Comparison of ENCODE assay signal across 26 mouse cellular contexts in the genomic region with DNA sequence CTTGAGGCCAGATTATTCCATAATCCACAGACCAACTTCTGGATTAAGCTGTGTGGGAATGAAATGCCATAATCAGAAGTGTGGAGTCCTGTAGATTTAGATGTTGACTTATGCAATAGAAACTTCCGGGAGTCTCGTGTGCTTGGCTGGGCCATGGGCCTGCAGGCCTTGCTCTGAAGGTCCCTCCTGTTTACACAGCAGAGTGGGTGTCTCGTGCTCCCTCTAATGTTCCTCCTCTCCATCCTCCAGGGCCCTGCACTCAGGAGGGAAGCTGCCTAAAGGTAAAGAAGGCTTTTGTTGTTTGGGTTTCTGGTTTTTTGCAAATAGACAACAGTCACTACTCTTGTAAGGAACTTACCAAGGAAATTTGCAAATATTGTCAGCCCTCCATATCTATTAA. TPM values are rescaled to one million over a fixed set of nuclear protein-coding genes. Genes with fewer than 3 reads are reported as not detected.
DNase-seq lines count a peak whose midpoint lies in the region; ATAC-seq and TF ChIP-seq lines count a peak whose summit lies in the region.
"Had no signal": no experiment of that assay in that cellular context is flagged by ENCODE, and none has a peak within 500 bp of the region (broad histone marks: within the 10 kb centered on the region; RNA-seq: fewer than 3 reads in every experiment).

No protein-coding gene starts in this region.

- H3K4me1 ChIP-seq in E14TG2a.4 (replicated peaks; ENCODE audit: low read depth, low read length) (peaks cover 30% of the 10 kb centered on the region), ES-Bruce4 (ENCODE audit: control insufficient read depth, insufficient read depth, low read length) (peaks cover 5% of the 10 kb centered on the region), ES-E14 (ENCODE audit: control insufficient read depth in 2 of 2, insufficient read depth in 2 of 2, low read length in 2 of 2, poor library complexity in 1 of 2) (peaks cover 6 to 9% of the 10 kb centered on the region in 2 experiments; a peak in 2 of 4 replicates)
- no peaks in the 10 kb centered on the region; the same call in 1 of the 2 replicates for H3K4me1 ChIP-seq in hindbrain, embryonic 16.5 days (ENCODE audit: control insufficient read depth, insufficient read depth, low read depth, low read length)
- H3K4me1 ChIP-seq in hindbrain, embryonic 14.5 days (replicated peaks; ENCODE audit: control insufficient read depth, insufficient read depth, low read length) = no peaks in the 10 kb centered on the region

- TF ChIP-seq CTCF in E14TG2a.4 (conservative IDR thresholded peaks at IDR 0.05; ENCODE audit: low read length) (no peak), ES-Bruce4 (IDR thresholded peaks at IDR 0.05; ENCODE audit: low read depth, low read length) (no peak)

- H3K27me3 ChIP-seq in E14TG2a.4 (ENCODE audit: insufficient read depth, low read length) (no peaks in the 10 kb centered on the region), ES-Bruce4 (ENCODE audit: control insufficient read depth, insufficient read depth, low read length, poor library complexity, severe bottlenecking) (no peaks in the 10 kb centered on the region)
- no peaks in the 10 kb centered on the region for H3K27me3 ChIP-seq in hindbrain, embryonic 16.5 days (replicated peaks; ENCODE audit: control insufficient read depth, insufficient read depth, low read length)
- no peaks in the 10 kb centered on the region for H3K27me3 ChIP-seq in hindbrain, embryonic 14.5 days (ENCODE audit: control insufficient read depth, insufficient read depth, low read length)
- H3K27me3 ChIP-seq: CH12.LX, Patski had no signal

- H3K27ac ChIP-seq in ES-Bruce4 (ENCODE audit: insufficient read depth, low read length) (peak overlapping the region; percentile 100), ES-E14 (ENCODE audit: insufficient read depth, low read depth, low read length, poor library complexity, severe bottlenecking) (peak overlapping the region; percentile 100)
- no peak overlapping the region for H3K27ac ChIP-seq in hindbrain, embryonic 16.5 days (ENCODE audit: low read depth, low read length)
- H3K27ac ChIP-seq in hindbrain, embryonic 14.5 days = no peak overlapping the region

- 78% methylated on average over 3 of the region's 3 CpGs for WGBS in hindbrain, embryonic 16.5 days
- 87% methylated on average over 3 of the region's 3 CpGs for WGBS in hindbrain, embryonic 14.5 days

- TF ChIP-seq EP300 in ES-Bruce4 (IDR thresholded peaks at IDR 0.05; ENCODE audit: insufficient read depth, low read depth, low read length) = peak; percentile 62

- no peak for TF ChIP-seq POLR2A in ES-Bruce4 (IDR thresholded peaks at IDR 0.05; ENCODE audit: insufficient read depth, low read length)

- H3K9ac ChIP-seq in ES-Bruce4 (ENCODE audit: low read depth, poor library complexity, severe bottlenecking) = peak overlapping the region; percentile 13; the same call in 1 of the 2 replicates
- H3K9ac ChIP-seq in ES-E14 (ENCODE audit: insufficient read depth, low read depth, low read length, poor library complexity, severe bottlenecking) = no peak overlapping the region
- no peak overlapping the region for H3K9ac ChIP-seq in hindbrain, embryonic 16.5 days (ENCODE audit: low read depth, low read length)
- no peak overlapping the region for H3K9ac ChIP-seq in hindbrain, embryonic 14.5 days

- ATAC-seq in hindbrain, embryonic 16.5 days = no peak
- ATAC-seq in hindbrain, embryonic 14.5 days (ENCODE audit: low FRiP score) = no peak
- ATAC-seq: activated CD4-positive, CD25-positive, alpha-beta regulatory T cell, adult 4 months; CD4-positive, CD25-positive, alpha-beta regulatory T cell, adult 4 months; Patski had no signal

- no peak overlapping the region for H3K4me2 ChIP-seq in hindbrain, embryonic 16.5 days (ENCODE audit: low read length)
- no peak overlapping the region for H3K4me2 ChIP-seq in hindbrain, embryonic 14.5 days (replicated peaks)

- DNase-seq in ES-E14 (ENCODE audit: low read depth, low spot score) (no peak), R1 (ENCODE audit: low read depth, low spot score) (peak; percentile 54)
- DNase-seq in retina, embryonic 14.5 days (ENCODE audit: low spot score) = no peak
- no peak for DNase-seq in cerebellum, adult 9-11 months
- DNase-seq in hindbrain, embryonic 14.5 days (ENCODE audit: low spot score) = no peak
- DNase-seq: adrenal gland, adult 2 months; adrenal gland, adult 8-10 months; adrenal gland, postnatal 10 days; adrenal gland, postnatal 14 days; adrenal gland, postnatal 25 days; adrenal gland, postnatal 36 days; B cell, adult 2 months; cerebellum, adult 11 months; cerebellum, adult 11-12 months; cerebellum, adult 18-20 months; cerebellum, adult 2 months; cerebellum, adult 8-10 months; cerebellum, adult 9-10 months had no signal

- peaks cover 59% of the 10 kb centered on the region for H3K9me3 ChIP-seq in E14TG2a.4 (ENCODE audit: low read length)
- peaks cover 43% of the 10 kb centered on the region for H3K9me3 ChIP-seq in ES-Bruce4 (replicated peaks; ENCODE audit: control insufficient read depth, insufficient read depth, low read length, poor library complexity, severe bottlenecking)
- peaks cover 2% of the 10 kb centered on the region; the same call in 1 of the 2 replicates for H3K9me3 ChIP-seq in ES-E14 (ENCODE audit: control insufficient read depth, insufficient read depth, low read depth, low read length)
- H3K9me3 ChIP-seq in hindbrain, embryonic 16.5 days (ENCODE audit: control insufficient read depth, low read length) = no peaks in the 10 kb centered on the region
- H3K9me3 ChIP-seq in hindbrain, embryonic 14.5 days (ENCODE audit: control insufficient read depth, low read length) = no peaks in the 10 kb centered on the region
- H3K9me3 ChIP-seq: G1E had no signal

- peak overlapping the region; percentile 60 for H3K4me3 ChIP-seq in E14TG2a.4 (replicated peaks; ENCODE audit: low read length)
- H3K4me3 ChIP-seq in ES-Bruce4 (ENCODE audit: low read depth, low read length) = no peak overlapping the region
- H3K4me3 ChIP-seq in ES-E14 (ENCODE audit: insufficient read depth in 1 of 2, low read depth in 1 of 2, low read length in 2 of 2, poor library complexity in 1 of 2, severe bottlenecking in 1 of 2) = no peak overlapping the region
- no peak overlapping the region for H3K4me3 ChIP-seq in hindbrain, embryonic 16.5 days (ENCODE audit: low read length)
- H3K4me3 ChIP-seq in hindbrain, embryonic 14.5 days (replicated peaks; ENCODE audit: low read length) = no peak overlapping the region

- in situ Hi-C loops in ES-E14 (cut with MboI; ENCODE audit: low sequenced_read_pairs in 2 of 2, unreplicated experiment in 2 of 2) = no loop called here

- peaks cover 66% of the 10 kb centered on the region for H3K36me3 ChIP-seq in E14TG2a.4 (ENCODE audit: insufficient read depth, low read length)
- H3K36me3 ChIP-seq in ES-Bruce4 (ENCODE audit: control insufficient read depth, insufficient read depth, low read length, poor library complexity, severe bottlenecking) = peaks cover 17% of the 10 kb centered on the region; the same call in 1 of the 2 replicates
- H3K36me3 ChIP-seq in ES-E14 (ENCODE audit: control insufficient read depth, insufficient read depth, low read length, poor library complexity, severe bottlenecking) = peaks cover 31% of the 10 kb centered on the region
- no peaks in the 10 kb centered on the region for H3K36me3 ChIP-seq in hindbrain, embryonic 16.5 days (ENCODE audit: control insufficient read depth, insufficient read depth, low read length)
- H3K36me3 ChIP-seq in hindbrain, embryonic 14.5 days (replicated peaks; ENCODE audit: control insufficient read depth, insufficient read depth) = no peaks in the 10 kb centered on the region

TF ChIP-seq in ES-E14, 5 proteins besides CTCF, POLR2A, EP300 and RAD21:
- TF ChIP-seq ZC3H11A (IDR thresholded peaks at IDR 0.05; ENCODE audit: borderline replicate concordance, low read depth, low read length) (no peak), CHD2 (IDR thresholded peaks at IDR 0.05; ENCODE audit: low read depth, low read length) (no peak), MAFK (IDR thresholded peaks at IDR 0.05; ENCODE audit: insufficient read depth, low read depth, low read length) (no peak), ZNF384 (IDR thresholded peaks at IDR 0.05; ENCODE audit: low read depth, low read length) (no peak), HCFC1 (IDR thresholded peaks at IDR 0.05; ENCODE audit: borderline replicate concordance, insufficient read depth, low read length) (no peak)

RNA-seq across cellular contexts. Expression of a gene that starts 29.5 kb away (rescaled TPM):
- polyA plus RNA-seq in ES-Bruce4 (2011; ENCODE audit: insufficient read depth, insufficient read length, low read depth, missing spikeins) = 66.9 and 77.3 TPM in 2 replicates
- total RNA-seq in ES-E14 (2012; rRNA removed) = 66.5 and 68.0 TPM in 2 replicates
- polyA plus RNA-seq in hindbrain, embryonic 16.5 days (2015; fragmentation: Nextera tagmentation; extraction: Ambion mirVana) = 23.8 and 50.7 TPM in 2 replicates
- 63.8 and 64.8 TPM in 2 replicates for polyA plus RNA-seq in hindbrain, embryonic 14.5 days (2014; fragmentation: Nextera tagmentation; extraction: Ambion mirVana)

RNA-seq across cellular contexts. Expression of a gene that starts 41.4 kb away (rescaled TPM):
- polyA plus RNA-seq in ES-Bruce4 (2011; ENCODE audit: insufficient read depth, insufficient read length, low read depth, missing spikeins) = 626 and 640 TPM in 2 replicates
- 1,350 and 1,664 TPM in 2 replicates for total RNA-seq in ES-E14 (2012; rRNA removed)
- polyA plus RNA-seq in hindbrain, embryonic 16.5 days (2015; fragmentation: Nextera tagmentation; extraction: Ambion mirVana) = 4,470 and 4,568 TPM in 2 replicates
- 4,396 and 4,426 TPM in 2 replicates for polyA plus RNA-seq in hindbrain, embryonic 14.5 days (2014; fragmentation: Nextera tagmentation; extraction: Ambion mirVana)

RNA-seq across cellular contexts. Expression of a gene that starts 51.2 kb away (rescaled TPM):
- polyA plus RNA-seq in ES-Bruce4 (2011; ENCODE audit: insufficient read depth, insufficient read length, low read depth, missing spikeins) = 281 and 327 TPM in 2 replicates
- total RNA-seq in ES-E14 (2012; rRNA removed) = 186 and 206 TPM in 2 replicates
- 60.1 and 135 TPM in 2 replicates for polyA plus RNA-seq in hindbrain, embryonic 16.5 days (2015; fragmentation: Nextera tagmentation; extraction: Ambion mirVana)
- 189 and 202 TPM in 2 replicates for polyA plus RNA-seq in hindbrain, embryonic 14.5 days (2014; fragmentation: Nextera tagmentation; extraction: Ambion mirVana)

RNA-seq across cellular contexts. Expression of a gene that starts 51.3 kb away (rescaled TPM):
- 12.7 and 14.1 TPM in 2 replicates for polyA plus RNA-seq in ES-Bruce4 (2011; ENCODE audit: insufficient read depth, insufficient read length, low read depth, missing spikeins)
- 21.9 and 25.8 TPM in 2 replicates for total RNA-seq in ES-E14 (2012; rRNA removed)
- 8.3 and 10.8 TPM in 2 replicates for polyA plus RNA-seq in hindbrain, embryonic 16.5 days (2015; fragmentation: Nextera tagmentation; extraction: Ambion mirVana)
- 8.6 and 10.4 TPM in 2 replicates for polyA plus RNA-seq in hindbrain, embryonic 14.5 days (2014; fragmentation: Nextera tagmentation; extraction: Ambion mirVana)

Comparison
In these comparisons a context has a peak if more than half of its experiments do, and no peak if none do; other contexts are left out.
1. H3K27ac ChIP-seq: peak in ES-Bruce4 (single experiment) and ES-E14 (single experiment); none in hindbrain, embryonic 16.5 days (single experiment) and hindbrain, embryonic 14.5 days (single experiment).